Mouse (Mus musculus) liver, adult 2 months (tissue): ENCODE data around the gene Usp47.

Source experiments
- CTCF ChIP-seq: fragments of 200-500 bp; IDR thresholded peaks from 2 replicates; pipeline ENCODE4 v1.5.1; 2011; ENCODE audit warnings: low read depth, low read length, control low read depth
- POLR2A ChIP-seq: fragments of 200-500 bp; IDR thresholded peaks from 2 replicates; pipeline ENCODE4 v1.6.1; 2011; ENCODE audit warnings: low read length, control low read depth; ENCODE audit not compliant: insufficient read depth; ENCODE audit errors: extremely low read depth

DNA sequence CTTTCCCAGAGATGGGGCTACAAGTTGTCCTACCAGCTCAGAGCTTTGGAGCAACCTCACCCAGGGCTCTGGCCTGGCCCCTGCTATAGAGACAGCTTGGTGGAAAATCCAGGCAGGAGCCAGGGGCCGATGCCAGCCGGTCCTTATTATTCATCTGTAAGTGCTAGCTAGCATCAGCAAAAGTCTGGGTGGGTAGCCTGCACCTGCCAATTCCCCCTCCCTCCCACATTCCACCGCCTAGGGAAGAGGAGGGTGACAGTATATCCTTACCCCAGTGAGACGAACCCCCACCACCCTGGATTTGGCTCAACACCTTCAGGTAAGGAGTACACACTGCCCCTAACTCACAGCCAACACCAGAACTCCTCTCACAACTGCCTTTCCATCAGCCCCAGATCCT lies 104.7 kb downstream of the Usp47 start:
- TF ChIP-seq POLR2A: no peak
- TF ChIP-seq CTCF: no peak
